Mouse (Mus musculus) brain, adult 10 weeks (tissue): ENCODE data around the gene Cfap298. TPM values are rescaled to one million over a fixed set of nuclear protein-coding genes. Genes with fewer than 3 reads are reported as not detected.

ENCODE experiments used
- polyA plus RNA-seq: library from polyadenylated mRNA; stranded (reverse); fragments of 350-450 nt; fragmentation: Illumina TruSeq; extraction: RNeasy Lipid Tissue Mini Kit (QIAGEN cat#74804); gene quantifications from one replicate; pipeline ENCODE4 v1.2.3, GENCODE M21; 2015; ENCODE audit warnings: low read depth, low replicate concordance

Gene Cfap298
- polyA plus RNA-seq = 53.7 TPM

DNA sequence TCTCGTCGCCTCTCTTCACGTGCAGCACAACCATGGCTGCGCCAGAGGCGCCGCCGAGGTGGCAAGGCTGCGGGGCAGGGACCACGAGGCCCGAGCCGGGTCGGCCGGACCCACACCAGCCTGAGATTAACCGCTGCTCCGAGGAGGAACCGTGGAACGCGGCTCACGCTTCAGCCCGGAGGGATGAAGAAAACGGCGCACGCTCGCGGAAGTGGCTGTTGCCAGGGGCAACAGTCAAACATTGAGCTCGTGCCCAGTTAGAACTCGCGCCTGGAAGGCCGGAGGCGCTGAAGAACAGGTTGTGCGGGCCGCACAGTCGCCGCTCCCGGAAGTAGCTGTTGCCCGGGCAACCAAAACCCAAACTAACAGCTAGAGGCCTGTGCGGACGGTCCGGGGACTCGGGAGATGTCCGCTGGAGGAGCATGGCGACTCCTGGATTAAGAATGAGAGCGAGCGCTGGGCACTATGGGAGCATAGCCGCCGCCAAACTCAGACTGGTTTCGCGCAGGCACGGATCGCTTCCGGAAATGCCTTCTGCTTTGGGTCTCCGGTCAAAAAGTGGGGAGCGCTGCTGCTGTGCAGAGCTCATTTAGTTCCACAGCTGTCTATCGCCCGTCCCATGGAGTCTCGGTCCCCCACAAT is at the start of gene Cfap298:
TSS of gene Cfap298 (minus strand) at position 428 of the 642 bp plus-strand sequence.

Other genes starting within 250 kb of the Cfap298 start
- 8.4 TPM for gene Mis18a, start 207.7 kb downstream of the Cfap298 start, polyA plus RNA-seq
- gene Mrap, start 196.9 kb downstream of the Cfap298 start, polyA plus RNA-seq = 1.7 TPM
- 5.2 TPM for gene Urb1, start 124.7 kb downstream of the Cfap298 start, polyA plus RNA-seq
- 1.5 TPM for gene Eva1c, start 108.4 kb downstream of the Cfap298 start, polyA plus RNA-seq
- 217 TPM for gene Synj1, start 76.2 kb upstream of the Cfap298 start, polyA plus RNA-seq
- gene Paxbp1, start 109.4 kb upstream of the Cfap298 start, polyA plus RNA-seq = 49.5 TPM
- gene 4932438H23Rik, start 160.0 kb upstream of the Cfap298 start, polyA plus RNA-seq = 1.7 TPM